In genomic region chr2:155946069-155946468, GRCm38 (mm10) we compare ENCODE assay signal across 8 mouse cellular contexts. TPM values are rescaled to one million over a fixed set of nuclear protein-coding genes. Genes with fewer than 3 reads are reported as not detected.
DNase-seq lines count a peak whose midpoint lies in the region.

No protein-coding gene starts in this region.

- no peaks in the 10 kb centered on the region for H3K9me3 ChIP-seq in megakaryocyte, embryonic 14.5 days

- H3K4me3 ChIP-seq in megakaryocyte, embryonic 14.5 days (replicated peaks), result peak overlapping the region; percentile 5

- peak; percentile 48 for DNase-seq in heart, adult 8-10 months (ENCODE audit: low spot score)
- DNase-seq in heart, adult 9 months (ENCODE audit: low spot score in 2 of 2), result no peak
- peak; percentile 50 to 68 for DNase-seq in CD8-positive naive resting alpha-beta T cell, adult 2 months (ENCODE audit: low read depth in 2 of 2, low spot score in 2 of 2)
- peak; percentile 78 for DNase-seq in c-Kit-positive CD71-positive TER-119-positive erythroid progenitor cells, embryonic 14.5 days (ENCODE audit: low spot score)
- peak; percentile 76 for DNase-seq in forelimb bud, embryonic 11.5 days (ENCODE audit: low read depth, low spot score)
- DNase-seq in layer of hippocampus, postnatal 14 days (ENCODE audit: low spot score in 2 of 2), result peak; percentile 63 to 79
- peak; percentile 70 for DNase-seq in splenic B cell, adult 2 months (ENCODE audit: low read depth, low spot score)

- no peaks in the 10 kb centered on the region for H3K36me3 ChIP-seq in megakaryocyte, embryonic 14.5 days (replicated peaks; ENCODE audit: low read length)
- H3K36me3 ChIP-seq in splenic B cell, adult 2 months (ENCODE audit: control insufficient read depth, insufficient read depth, low read length, poor library complexity, severe bottlenecking), result no peaks in the 10 kb centered on the region

- H3K27me3 ChIP-seq in megakaryocyte, embryonic 14.5 days (replicated peaks), result peaks cover 16% of the 10 kb centered on the region
- no peaks in the 10 kb centered on the region for H3K27me3 ChIP-seq in splenic B cell, adult 2 months (ENCODE audit: control insufficient read depth, insufficient read depth, low read length, poor library complexity, severe bottlenecking)

- H3K4me1 ChIP-seq in megakaryocyte, embryonic 14.5 days, result peaks cover 38% of the 10 kb centered on the region

RNA-seq across cellular contexts. Expression of gene Gdf5, which starts 0.9 kb away (rescaled TPM):
- total RNA-seq in heart, adult 8-10 months (2022), result not detected
- under 1 TPM; 0.43 to 0.69 TPM for total RNA-seq in layer of hippocampus, postnatal 14 days (2021)
- not detected in 2 replicates for polyA plus RNA-seq in megakaryocyte, embryonic 14.5 days (2012; ENCODE audit: insufficient read depth, low replicate concordance)

RNA-seq across cellular contexts. Expression of gene Gm15557, which starts 5.5 kb away (rescaled TPM):
- not detected for total RNA-seq in heart, adult 8-10 months (2022)
- total RNA-seq in layer of hippocampus, postnatal 14 days (2021), result not detected
- polyA plus RNA-seq in megakaryocyte, embryonic 14.5 days (2012; ENCODE audit: insufficient read depth, low replicate concordance), result not detected in 2 replicates

RNA-seq across cellular contexts. Expression of gene Cep250, which starts 10.2 kb away (rescaled TPM):
- total RNA-seq in heart, adult 8-10 months (2022), result 1 to 10 TPM; 4.1 to 8.8 (median 6.0) TPM
- 10 to 100 TPM; 18.0 to 19.3 TPM for total RNA-seq in layer of hippocampus, postnatal 14 days (2021)
- 7.1 and 19.6 TPM in 2 replicates for polyA plus RNA-seq in megakaryocyte, embryonic 14.5 days (2012; ENCODE audit: insufficient read depth, low replicate concordance)

RNA-seq across cellular contexts. Expression of gene Uqcc1, which starts 16.0 kb away (rescaled TPM):
- total RNA-seq in heart, adult 8-10 months (2022), result 100 to 1,000 TPM; 275 to 349 (median 295) TPM
- 10 to 100 TPM; 58.4 to 70.1 TPM for total RNA-seq in layer of hippocampus, postnatal 14 days (2021)
- polyA plus RNA-seq in megakaryocyte, embryonic 14.5 days (2012; ENCODE audit: insufficient read depth, low replicate concordance), result 2.6 and 2.8 TPM in 2 replicates

Comparison
In these comparisons a context has a peak if more than half of its experiments do, and no peak if none do; other contexts are left out.
1. DNase-seq: peak in heart, adult 8-10 months (single experiment), CD8-positive naive resting alpha-beta T cell, adult 2 months (2 of 2), c-Kit-positive CD71-positive TER-119-positive erythroid progenitor cells, embryonic 14.5 days (single experiment), forelimb bud, embryonic 11.5 days (single experiment), layer of hippocampus, postnatal 14 days (2 of 2) and splenic B cell, adult 2 months (single experiment); none in heart, adult 9 months (0 of 2).